Mouse (Mus musculus): ENCODE data around the gene Mob3a. TPM values are rescaled to one million over a fixed set of nuclear protein-coding genes. Genes with fewer than 3 reads are reported as not detected.

The Mob3a gene
- polyA plus RNA-seq, 1 experiment from 2014 or later, result 45.3 TPM

- Histone ChIP-seq H3K9me3 (replicated peaks) (no peaks in the 10 kb centered on the region), H3K4me1 (peaks cover 56% of the 10 kb centered on the region), H3K9ac (peak overlapping the region; percentile 73), H3K27me3 (replicated peaks) (no peaks in the 10 kb centered on the region), H3K27ac (peak overlapping the region; percentile 98), H3K4me3 (no peak overlapping the region), H3K4me2 (peak overlapping the region; percentile 67), H3K36me3 (peaks cover 57% of the 10 kb centered on the region)
- peak; percentile 69 for ATAC-seq
- 46% methylated on average over 6 of the region's 6 CpGs for WGBS (ENCODE audit: insufficient replicate concordance)
Observed at GRCm38 (mm10) chr10:80684214-80684613, 17.6 kb downstream of the Mob3a start.

GRCm38 (mm10) chr10:80683647-80684046, 18.1 kb downstream of the Mob3a start:
- no peak for ATAC-seq
- Histone ChIP-seq H3K4me3 (no peak overlapping the region), H3K9ac (peak overlapping the region; percentile 73; the same call in 1 of the 2 replicates), H3K36me3 (peaks cover 51% of the 10 kb centered on the region), H3K4me1 (peaks cover 62% of the 10 kb centered on the region), H3K27ac (peak overlapping the region; percentile 98), H3K27me3 (replicated peaks) (no peaks in the 10 kb centered on the region), H3K9me3 (replicated peaks) (no peaks in the 10 kb centered on the region), H3K4me2 (no peak overlapping the region)
- WGBS (ENCODE audit: insufficient replicate concordance), result 83% methylated on average over 1 of the region's 1 CpGs

GRCm38 (mm10) chr10:80682003-80682402, 19.8 kb downstream of the Mob3a start:
- Histone ChIP-seq H3K4me1 (peaks cover 73% of the 10 kb centered on the region), H3K4me3 (no peak overlapping the region), H3K27me3 (replicated peaks) (no peaks in the 10 kb centered on the region), H3K9me3 (replicated peaks) (no peaks in the 10 kb centered on the region), H3K27ac (peak overlapping the region; percentile 33; the same call in 1 of the 2 replicates), H3K36me3 (peaks cover 39% of the 10 kb centered on the region), H3K9ac (no peak overlapping the region), H3K4me2 (no peak overlapping the region)
- ATAC-seq, result no peak
- WGBS (ENCODE audit: insufficient replicate concordance), result 89% methylated on average over 6 of the region's 6 CpGs

GRCm38 (mm10) chr10:80680260-80680696, 21.5 kb downstream of the Mob3a start:
- Histone ChIP-seq H3K4me3 (no peak overlapping the region), H3K4me2 (no peak overlapping the region), H3K9ac (peak overlapping the region; percentile 19; the same call in 1 of the 2 replicates), H3K27ac (peak overlapping the region; percentile 100), H3K9me3 (replicated peaks) (no peaks in the 10 kb centered on the region), H3K27me3 (replicated peaks) (no peaks in the 10 kb centered on the region), H3K4me1 (peaks cover 63% of the 10 kb centered on the region), H3K36me3 (peaks cover 21% of the 10 kb centered on the region)
- 63% methylated on average over 2 of the region's 2 CpGs for WGBS (ENCODE audit: insufficient replicate concordance)
- no peak for ATAC-seq

GRCm38 (mm10) chr10:80679556-80680259, 22.1 kb downstream of the Mob3a start:
- H3K27ac ChIP-seq, result peak overlapping the region; percentile 100
- no peaks in the 10 kb centered on the region for H3K27me3 ChIP-seq (replicated peaks)
- 0 out of 2 replicates have a peak overlapping the region, but pooled peaks have one; percentile 92 for H3K4me2 ChIP-seq
- ATAC-seq, result no peak
- peak overlapping the region; percentile 19 for H3K9ac ChIP-seq
- 57% methylated on average over 9 of the region's 9 CpGs for WGBS (ENCODE audit: insufficient replicate concordance)
- H3K4me1 ChIP-seq, result peaks cover 63% of the 10 kb centered on the region
- peaks cover 16% of the 10 kb centered on the region; the same call in 1 of the 2 replicates for H3K36me3 ChIP-seq
- no peak overlapping the region for H3K4me3 ChIP-seq
- H3K9me3 ChIP-seq (replicated peaks), result no peaks in the 10 kb centered on the region

GRCm38 (mm10) chr10:80678601-80679377, 23.0 kb downstream of the Mob3a start:
- Histone ChIP-seq H3K9ac (peak overlapping the region; percentile 90), H3K36me3 (peaks cover 16% of the 10 kb centered on the region), H3K27ac (peak overlapping the region; percentile 100), H3K9me3 (replicated peaks) (no peaks in the 10 kb centered on the region), H3K27me3 (replicated peaks) (no peaks in the 10 kb centered on the region), H3K4me2 (peak overlapping the region; percentile 92), H3K4me3 (peak overlapping the region; percentile 91), H3K4me1 (peaks cover 63% of the 10 kb centered on the region)
- 16% methylated on average over 10 of the region's 10 CpGs for WGBS (ENCODE audit: insufficient replicate concordance)
- no peak for ATAC-seq

GRCm38 (mm10) chr10:80677942-80678436, 23.8 kb downstream of the Mob3a start, which contains the start of gene Mknk2:
TSS of gene Mknk2 (minus strand) at chr10:80678112.
- Histone ChIP-seq H3K4me1 (peaks cover 65% of the 10 kb centered on the region), H3K4me3 (peak within 1 kb of the TSS; percentile 91), H3K27me3 (replicated peaks) (no peaks in the 10 kb centered on the region), H3K9me3 (replicated peaks) (no peaks in the 10 kb centered on the region), H3K27ac (peak within 1 kb of the TSS; percentile 100), H3K9ac (peak within 1 kb of the TSS; percentile 90), H3K36me3 (peaks cover 16% of the 10 kb centered on the region), H3K4me2 (peak within 1 kb of the TSS; percentile 92)
- peak; percentile 62 for ATAC-seq
- 1% methylated on average over 8 of the region's 8 CpGs for WGBS (ENCODE audit: insufficient replicate concordance)

GRCm38 (mm10) chr10:80677128-80677875, 24.5 kb downstream of the Mob3a start:
- Histone ChIP-seq H3K36me3 (peaks cover 20% of the 10 kb centered on the region), H3K9me3 (replicated peaks) (no peaks in the 10 kb centered on the region), H3K4me3 (peak overlapping the region; percentile 91), H3K4me2 (peak overlapping the region; percentile 92), H3K9ac (peak overlapping the region; percentile 90), H3K27ac (peak overlapping the region; percentile 100), H3K27me3 (replicated peaks) (no peaks in the 10 kb centered on the region), H3K4me1 (peaks cover 72% of the 10 kb centered on the region)
- no peak for ATAC-seq
- WGBS (ENCODE audit: insufficient replicate concordance), result 7% methylated on average over 9 of the region's 9 CpGs

GRCm38 (mm10) chr10:80676198-80676928, 25.4 kb downstream of the Mob3a start:
- peak; percentile 85 for ATAC-seq
- under 1% methylated on average over 49 of the region's 78 CpGs for WGBS (ENCODE audit: insufficient replicate concordance)

GRCm38 (mm10) chr10:80675405-80676197, 26.2 kb downstream of the Mob3a start:
- Histone ChIP-seq H3K9me3 (replicated peaks) (no peaks in the 10 kb centered on the region), H3K4me3 (peak overlapping the region; percentile 91), H3K36me3 (peaks cover 37% of the 10 kb centered on the region), H3K4me2 (peak overlapping the region; percentile 92), H3K9ac (peak overlapping the region; percentile 98), H3K4me1 (peaks cover 84% of the 10 kb centered on the region), H3K27ac (peak overlapping the region; percentile 100), H3K27me3 (replicated peaks) (no peaks in the 10 kb centered on the region)
- WGBS (ENCODE audit: insufficient replicate concordance), result under 1% methylated on average over 31 of the region's 54 CpGs
- ATAC-seq, result no peak

More at GRCm38 (mm10) chr10:80676198-80676928, 25.4 kb downstream of the Mob3a start:
- H3K9ac ChIP-seq, result peak overlapping the region; percentile 98
- peak overlapping the region; percentile 92 for H3K4me2 ChIP-seq
- peak overlapping the region; percentile 91 for H3K4me3 ChIP-seq
- peak overlapping the region; percentile 100 for H3K27ac ChIP-seq
- H3K27me3 ChIP-seq (replicated peaks), result no peaks in the 10 kb centered on the region
- peaks cover 81% of the 10 kb centered on the region for H3K4me1 ChIP-seq
- H3K36me3 ChIP-seq, result peaks cover 29% of the 10 kb centered on the region
- H3K9me3 ChIP-seq (replicated peaks), result no peaks in the 10 kb centered on the region
